Mouse (Mus musculus): ENCODE measurements at regions not wholly inside any gene's neighbourhood (a gene's known extent, or its start where the extent isn't known, plus 50 kb on each side); places are given as distances from the start of the nearest gene placed in this dataset.
"Not testable (repeated sequence)": the region's sequence is repeated elsewhere in the genome, so short reads cannot be mapped to it uniquely, and the experiment has no call there.

- not testable (repeated sequence) for DNase-seq (ENCODE audit: low read depth in 1 of 2, low spot score in 2 of 2)
Measured at GRCm38 (mm10) chr3:7811301-7811700, 1191.1 kb upstream of the 1700008P02Rik start.

DNA sequence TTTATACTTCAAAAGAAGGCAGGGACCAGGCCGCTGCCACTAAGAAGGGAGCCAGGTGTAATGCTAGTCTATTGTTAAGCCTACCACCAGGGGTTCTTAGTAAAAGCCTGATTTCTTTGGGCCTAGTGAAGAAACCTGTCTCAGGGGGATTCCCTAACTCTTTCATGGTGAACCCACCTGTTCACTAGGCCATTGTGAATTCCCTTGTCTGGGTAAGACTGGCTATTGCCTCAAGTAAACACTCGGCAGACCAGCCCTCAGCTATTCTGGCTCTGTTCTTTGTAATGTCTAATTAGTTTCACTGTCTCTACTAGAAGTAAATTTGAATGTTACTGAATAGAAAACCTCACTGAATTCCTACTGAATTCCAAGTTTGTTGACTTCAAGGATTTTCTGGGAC, 1184.9 kb upstream of the 1700008P02Rik start:
- not testable (repeated sequence) for DNase-seq (ENCODE audit: low read depth in 1 of 2, low spot score in 2 of 2)

- no peak for DNase-seq (ENCODE audit: low read depth in 1 of 2, low spot score in 2 of 2)
Measured at GRCm38 (mm10) chr3:7804209-7804608, 1184.0 kb upstream of the 1700008P02Rik start.

DNA sequence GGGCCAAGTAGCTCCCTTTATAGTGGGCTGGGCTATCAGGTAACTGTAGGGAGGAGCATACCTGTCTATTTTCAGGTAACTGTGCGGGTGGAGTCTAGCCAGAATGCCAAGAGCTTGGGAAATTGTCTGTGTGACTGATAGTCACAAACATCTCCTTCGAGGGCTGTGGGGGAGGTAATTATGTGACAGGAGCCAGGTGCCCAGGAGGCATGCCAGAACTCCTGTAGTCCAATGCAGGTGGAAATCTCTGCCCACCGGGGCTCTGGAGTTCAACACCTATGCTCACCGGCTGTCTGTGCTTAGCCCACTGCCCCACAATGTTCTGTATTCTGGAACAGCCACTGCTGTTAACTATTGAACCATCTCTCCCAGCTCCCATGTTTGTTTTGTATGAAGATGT, 1179.2 kb upstream of the 1700008P02Rik start:
- no peak for DNase-seq (ENCODE audit: low read depth in 1 of 2, low spot score in 2 of 2)

GRCm38 (mm10) chr3:7787665-7788064, 1167.4 kb upstream of the 1700008P02Rik start:
- DNase-seq (ENCODE audit: low read depth in 1 of 2, low spot score in 2 of 2), result no peak

- DNase-seq (ENCODE audit: low read depth in 1 of 2, low spot score in 2 of 2), result no peak
Measured at GRCm38 (mm10) chr3:7785096-7785495, 1164.9 kb upstream of the 1700008P02Rik start.

DNA sequence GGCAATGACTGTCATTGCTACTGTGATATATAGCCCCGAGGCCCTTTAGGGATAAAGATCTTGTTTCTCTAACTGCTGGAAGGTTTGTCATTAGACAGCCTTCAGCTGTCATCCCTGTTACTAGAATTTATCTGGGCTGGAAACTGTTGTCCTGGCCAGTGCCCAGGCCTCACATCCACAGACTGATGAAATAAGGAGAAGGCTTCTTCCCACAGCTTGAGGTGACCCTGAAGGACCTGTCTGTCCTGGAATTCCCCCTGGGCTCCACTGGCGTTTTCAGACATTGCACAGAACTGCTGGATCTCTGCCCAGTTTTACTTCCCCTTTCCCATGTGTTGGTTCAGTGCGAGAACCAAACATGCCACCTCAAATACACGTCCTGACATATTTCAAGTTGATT, 1135.2 kb upstream of the 1700008P02Rik start:
- DNase-seq (ENCODE audit: low read depth in 1 of 2, low spot score in 2 of 2), result peak in 1 of 2 experiments; percentile 10

DNA sequence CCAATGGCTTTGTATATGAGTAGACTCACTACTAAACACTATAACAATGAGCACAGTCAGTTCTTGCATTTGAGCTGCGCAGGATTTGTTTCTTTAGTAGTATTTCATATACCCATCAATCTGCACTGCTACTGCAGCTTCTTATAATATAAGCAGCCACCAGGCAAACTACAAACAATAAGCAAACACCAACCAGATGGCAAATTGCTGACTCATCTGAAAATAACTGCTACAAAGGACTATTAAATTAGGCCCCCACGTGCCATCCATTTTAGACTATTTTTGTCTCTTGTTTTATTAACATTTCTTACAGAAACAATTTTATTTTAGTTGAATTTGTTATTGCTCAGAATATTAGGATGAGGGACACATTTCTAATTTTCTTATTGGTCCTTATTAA, 1093.5 kb upstream of the 1700008P02Rik start:
- no peak for DNase-seq (ENCODE audit: low read depth in 1 of 2, low spot score in 2 of 2)

DNA sequence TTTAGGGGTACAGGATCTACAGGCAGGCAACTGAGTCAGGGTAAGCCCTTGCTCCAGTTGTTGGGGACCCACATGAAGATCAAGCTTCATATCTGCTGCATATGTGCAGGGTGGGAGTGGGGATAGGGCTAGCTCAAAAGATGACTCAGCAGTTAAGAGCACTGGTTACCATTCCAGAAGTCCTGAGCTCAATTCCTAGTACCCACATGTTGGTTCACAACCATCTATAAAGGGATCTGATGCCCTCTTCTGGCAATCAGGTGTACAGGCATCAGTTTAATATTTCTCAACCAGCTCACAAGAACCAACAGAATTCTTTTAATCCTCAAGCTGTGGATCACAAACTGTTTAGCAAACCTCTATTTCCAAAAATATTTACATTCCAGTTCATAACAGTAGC, 1092.9 kb upstream of the 1700008P02Rik start:
- no peak for DNase-seq (ENCODE audit: low read depth in 1 of 2, low spot score in 2 of 2)

- DNase-seq (ENCODE audit: low read depth in 1 of 2, low spot score in 2 of 2), result no peak
Measured at GRCm38 (mm10) chr3:7712466-7712865, 1092.2 kb upstream of the 1700008P02Rik start.

DNA sequence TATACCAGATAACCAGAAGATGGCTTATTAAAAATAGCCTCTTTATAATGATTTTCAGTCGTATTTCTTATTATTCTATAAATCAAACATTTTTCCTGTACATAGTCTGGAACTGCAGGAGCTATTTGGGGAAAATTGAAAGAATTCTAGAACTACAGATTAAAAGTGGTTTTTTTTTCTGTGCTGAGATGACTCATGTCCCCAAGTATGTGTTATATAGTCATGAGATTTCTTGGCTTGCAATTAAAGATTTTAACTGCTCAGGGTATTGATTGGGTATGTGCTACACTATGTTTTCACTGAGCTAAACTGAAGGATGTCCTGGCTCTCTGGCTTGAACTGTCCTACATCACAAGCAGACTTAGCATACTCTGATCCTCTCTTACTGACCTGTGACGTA, 1088.4 kb upstream of the 1700008P02Rik start:
- DNase-seq (ENCODE audit: low read depth in 1 of 2, low spot score in 2 of 2), result no peak

DNA sequence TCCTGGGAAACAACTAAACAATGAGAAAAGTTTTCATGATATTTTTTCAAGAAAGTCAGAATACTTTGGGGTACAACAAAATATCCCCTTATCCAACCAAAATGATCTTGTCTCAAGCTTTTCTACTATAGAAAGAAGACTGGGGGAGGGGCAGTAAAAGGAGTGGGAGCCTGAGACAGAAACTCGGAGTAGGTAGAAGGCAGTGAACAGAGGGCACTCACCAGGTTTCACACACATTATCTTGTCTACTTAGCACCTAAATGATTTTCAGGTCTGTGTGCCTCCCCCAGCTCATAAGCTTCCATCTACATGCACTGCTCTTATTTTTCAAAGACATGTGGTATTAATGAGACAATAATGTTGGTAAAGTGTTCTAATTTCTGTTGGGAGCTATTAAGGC, 1063.3 kb upstream of the 1700008P02Rik start:
- no peak for DNase-seq (ENCODE audit: low read depth in 1 of 2, low spot score in 2 of 2)

- not testable (repeated sequence) for DNase-seq (ENCODE audit: low read depth in 1 of 2, low spot score in 2 of 2)
Measured at GRCm38 (mm10) chr3:7682816-7683215, 1062.6 kb upstream of the 1700008P02Rik start.

DNA sequence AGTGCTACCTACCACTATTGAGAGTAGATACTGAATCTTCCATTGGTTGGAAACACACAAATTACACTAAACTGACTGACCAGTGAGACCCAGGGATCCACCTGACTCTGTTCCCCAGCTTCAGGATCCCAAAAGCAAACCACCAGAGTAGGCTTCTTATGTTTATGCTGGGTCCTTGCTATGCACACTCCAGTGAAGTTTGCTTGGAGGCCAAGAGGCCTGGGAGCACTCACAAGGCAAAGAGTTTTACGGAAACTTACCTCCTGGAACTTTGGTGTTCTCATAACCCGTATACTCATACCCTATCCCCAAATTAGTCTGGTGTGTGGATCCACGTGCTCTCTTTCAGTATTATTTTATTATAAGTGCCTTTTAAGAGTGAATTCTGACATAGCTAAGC, 1062.1 kb upstream of the 1700008P02Rik start:
- no peak for DNase-seq (ENCODE audit: low read depth in 1 of 2, low spot score in 2 of 2)

DNA sequence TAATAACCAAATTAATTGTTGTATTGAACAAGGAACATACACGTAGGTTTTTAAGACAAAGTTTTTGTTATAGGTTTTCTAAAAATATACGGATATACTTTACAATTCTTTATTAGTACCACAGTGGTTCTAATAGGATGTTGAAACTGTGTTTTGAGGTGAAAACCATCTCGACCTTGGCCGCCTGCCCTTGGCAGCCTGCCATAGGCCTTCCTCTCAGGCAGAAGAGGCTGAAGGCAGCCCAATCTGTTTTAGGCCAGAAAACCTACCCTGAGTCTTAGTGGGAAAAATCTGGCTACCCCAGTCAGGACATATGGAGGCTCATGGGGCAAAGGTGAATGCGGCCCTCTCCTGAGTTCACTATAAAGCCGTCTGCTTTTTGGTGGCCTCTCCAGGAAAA, 1049.7 kb upstream of the 1700008P02Rik start:
- DNase-seq (ENCODE audit: low read depth in 1 of 2, low spot score in 2 of 2), result no peak

- DNase-seq (ENCODE audit: low read depth in 1 of 2, low spot score in 2 of 2), result not testable (repeated sequence)
Measured at GRCm38 (mm10) chr3:7667851-7668250, 1047.6 kb upstream of the 1700008P02Rik start.

GRCm38 (mm10) chr3:7666391-7667142, 1046.3 kb upstream of the 1700008P02Rik start:
- DNase-seq (ENCODE audit: low read depth in 1 of 2, low spot score in 2 of 2), result not testable (repeated sequence)

Data from monocyte, adult 2 months (primary cell).